Comparison of ENCODE assay signal across 9 mouse cellular contexts in genomic region chr12:73907079-73907672, GRCm38 (mm10). TPM values are rescaled to one million over a fixed set of nuclear protein-coding genes. Genes with fewer than 3 reads are reported as not detected.
A peak's percentile ranks its signal among the peaks of the same experiment; 100 is the strongest.
DNase-seq lines count a peak whose midpoint lies in the region; ATAC-seq and TF ChIP-seq lines count a peak whose summit lies in the region.
"Had no signal": no experiment of that assay in that cellular context is flagged by ENCODE, and none has a peak within 500 bp of the region (broad histone marks: within the 10 kb centered on the region; RNA-seq: fewer than 3 reads in every experiment).

No protein-coding gene starts in this region.

- H3K9ac ChIP-seq in heart, adult 2 months (ENCODE audit: low read depth, low read length) = peak overlapping the region; percentile 88
- peak overlapping the region; percentile 11; the same call in 1 of the 2 replicates for H3K9ac ChIP-seq in CH12.LX (ENCODE audit: insufficient read depth, low read depth)
- H3K9ac ChIP-seq in forebrain, embryonic 14.5 days (ENCODE audit: low read length) = peak overlapping the region; percentile 65

- no peak for TF ChIP-seq RAD21 in CH12.LX (IDR thresholded peaks at IDR 0.05; ENCODE audit: low read depth, low read length)

- under 1% methylated on average over 18 of the region's 18 CpGs for WGBS in heart, adult 2 months
- 2% methylated on average over 18 of the region's 18 CpGs for WGBS in forebrain, embryonic 14.5 days
- 7% methylated on average over 16 of the region's 18 CpGs for WGBS in macrophage (ENCODE audit: missing documents)

- no peak for DNase-seq in heart, adult 2 months
- no peak for DNase-seq in heart, postnatal 14 days
- no peak for DNase-seq in CH12.LX (ENCODE audit: extremely low read depth)
- DNase-seq in forebrain, embryonic 14.5 days (ENCODE audit: low spot score) = no peak
- no peak for DNase-seq in cerebellum, postnatal 14 days
- no peak for DNase-seq in urinary bladder, postnatal 4 days (ENCODE audit: low spot score in 2 of 2)
- DNase-seq in spleen, postnatal 10 days (ENCODE audit: low spot score in 2 of 2) = no peak

- intact Hi-C loops in heart, adult 2 months (cut with DNase I) = loop anchor here (5.0 to 10.0 kb wide), 2 partner anchors 62 to 115 kb away; no protein-coding TSS in a partner anchor
- intact Hi-C loops in heart, postnatal 14 days (cut with DNase I) = loop anchor here (5.0 kb wide), 1 partner anchor 115 kb away; no protein-coding TSS in a partner anchor

- no peaks in the 10 kb centered on the region for H3K27me3 ChIP-seq in heart, adult 2 months (ENCODE audit: control insufficient read depth, insufficient read depth, low read length)
- H3K27me3 ChIP-seq in CH12.LX (replicated peaks) = no peaks in the 10 kb centered on the region
- no peaks in the 10 kb centered on the region for H3K27me3 ChIP-seq in forebrain, embryonic 14.5 days (replicated peaks; ENCODE audit: control insufficient read depth, insufficient read depth, low read length)

- no peak for ATAC-seq in forebrain, embryonic 14.5 days

- dilution Hi-C loops in CH12.LX (cut with MboI; ENCODE audit: extremely low pct_ligation_motif_present, extremely low pct_unique_long_range_greater_than_20kb, low sequenced_read_pairs) = no loop called here

- in situ Hi-C loops in CH12.LX (cut with MboI; ENCODE audit: low pct_ligation_motif_present, low pct_unique_long_range_greater_than_20kb, low sequenced_read_pairs) = no loop called here

- peak overlapping the region; percentile 92 for H3K4me2 ChIP-seq in CH12.LX (ENCODE audit: insufficient read depth, low read depth, poor library complexity, severe bottlenecking)
- H3K4me2 ChIP-seq in forebrain, embryonic 14.5 days (ENCODE audit: low read length) = peak overlapping the region; percentile 62

- peaks cover 2% of the 10 kb centered on the region for H3K4me1 ChIP-seq in heart, adult 2 months (ENCODE audit: control insufficient read depth, insufficient read depth, low read length)
- peaks cover 7 to 39% of the 10 kb centered on the region in 2 experiments; a peak in 3 of 4 replicates for H3K4me1 ChIP-seq in CH12.LX (ENCODE audit: control insufficient read depth in 1 of 2, insufficient read depth in 2 of 2)
- peaks cover 16% of the 10 kb centered on the region; the same call in 1 of the 2 replicates for H3K4me1 ChIP-seq in forebrain, embryonic 14.5 days (ENCODE audit: control insufficient read depth, insufficient read depth, low read length)

- no peak for TF ChIP-seq EP300 in heart, adult 2 months (IDR thresholded peaks at IDR 0.05; ENCODE audit: insufficient read depth, low read depth, low read length)
- no peak for TF ChIP-seq EP300 in CH12.LX (IDR thresholded peaks at IDR 0.05; ENCODE audit: low read length)

- no peaks in the 10 kb centered on the region for H3K9me3 ChIP-seq in CH12.LX (replicated peaks; ENCODE audit: low read length)
- no peaks in the 10 kb centered on the region for H3K9me3 ChIP-seq in forebrain, embryonic 14.5 days (replicated peaks; ENCODE audit: control insufficient read depth, low read length)

- no peaks in the 10 kb centered on the region for H3K79me2 ChIP-seq in heart, adult 2 months (replicated peaks; ENCODE audit: control insufficient read depth, insufficient read depth, low read length)
- H3K79me2 ChIP-seq in CH12.LX (replicated peaks; ENCODE audit: control insufficient read depth, extremely low read depth, insufficient read depth, poor library complexity, severe bottlenecking) (peaks cover 19% of the 10 kb centered on the region), macrophage (ENCODE audit: inconsistent target) (peaks cover 37% of the 10 kb centered on the region)

- H3K27ac ChIP-seq in heart, adult 2 months = peak overlapping the region; percentile 99
- no peak overlapping the region for H3K27ac ChIP-seq in CH12.LX (ENCODE audit: insufficient read depth, low read depth)
- H3K27ac ChIP-seq in forebrain, embryonic 14.5 days (ENCODE audit: low read depth, low read length) = peak overlapping the region; percentile 71; the same call in 1 of the 2 replicates
- peak overlapping the region; percentile 71 for H3K27ac ChIP-seq in macrophage

- H3K4me3 ChIP-seq in heart, adult 2 months = peak overlapping the region; percentile 60
- peak overlapping the region; percentile 19 to 88 (median 52) for H3K4me3 ChIP-seq in CH12.LX (replicated peaks in 1 of 3; ENCODE audit: low read depth in 2 of 3, low read length in 2 of 3, poor library complexity in 1 of 3)
- H3K4me3 ChIP-seq in forebrain, embryonic 14.5 days (ENCODE audit: low read depth, low read length) = peak overlapping the region; percentile 96
- peak overlapping the region; percentile 32 for H3K4me3 ChIP-seq in macrophage (ENCODE audit: inconsistent target)

- TF ChIP-seq POLR2A in heart, adult 2 months (IDR thresholded peaks at IDR 0.05; ENCODE audit: insufficient read depth, low read depth, low read length) = no peak
- TF ChIP-seq POLR2A in CH12.LX (IDR thresholded peaks at IDR 0.05; ENCODE audit: low read depth, low read length) = no peak

- H3K36me3 ChIP-seq in heart, adult 2 months (ENCODE audit: control insufficient read depth, insufficient read depth, low read length) = peaks cover 12% of the 10 kb centered on the region
- H3K36me3 ChIP-seq in CH12.LX (replicated peaks in 1 of 2; ENCODE audit: control insufficient read depth in 1 of 2, insufficient read depth in 1 of 2, low read length in 1 of 2) = no peaks in the 10 kb centered on the region
- H3K36me3 ChIP-seq in forebrain, embryonic 14.5 days (ENCODE audit: control insufficient read depth, insufficient read depth, low read length) = no peaks in the 10 kb centered on the region
- H3K36me3 ChIP-seq in macrophage (ENCODE audit: inconsistent target) = no peaks in the 10 kb centered on the region

- TF ChIP-seq CTCF in heart, adult 2 months (IDR thresholded peaks at IDR 0.05) = no peak
- no peak for TF ChIP-seq CTCF in CH12.LX (conservative IDR thresholded peaks at IDR 0.05 in 1 of 2, IDR thresholded peaks at IDR 0.05 in 1 of 2; ENCODE audit: low read depth in 2 of 2, low read length in 2 of 2)

TF ChIP-seq in CH12.LX, 34 proteins besides CTCF, POLR2A, EP300 and RAD21:
- TF ChIP-seq IRF4 (IDR thresholded peaks at IDR 0.05; ENCODE audit: low read depth, low read length) (no peak), ELF1 (IDR thresholded peaks at IDR 0.05; ENCODE audit: low read depth, low read length) (no peak), MAX (IDR thresholded peaks at IDR 0.05; ENCODE audit: low read length) (no peak), JUN (IDR thresholded peaks at IDR 0.05; ENCODE audit: insufficient read depth, low read depth, low read length) (no peak), RCOR1 (conservative IDR thresholded peaks at IDR 0.05; ENCODE audit: low read depth, low read length) (no peak), ZNF384 (IDR thresholded peaks at IDR 0.05; ENCODE audit: low read depth, low read length) (no peak; the same call in 1 of the 2 replicates), JUND (conservative IDR thresholded peaks at IDR 0.05; ENCODE audit: low read depth, low read length) (no peak), SIN3A (IDR thresholded peaks at IDR 0.05; ENCODE audit: low read length) (no peak), CHD1 (IDR thresholded peaks at IDR 0.05; ENCODE audit: low read depth, low read length) (no peak), TCF12 (IDR thresholded peaks at IDR 0.05; ENCODE audit: low read depth, low read length) (no peak), MAZ (IDR thresholded peaks at IDR 0.05; ENCODE audit: low read depth, low read length) (no peak), NRF1 (IDR thresholded peaks at IDR 0.05; ENCODE audit: low read depth, low read length) (no peak), KAT2A (IDR thresholded peaks at IDR 0.05; ENCODE audit: insufficient replicate concordance, low read length) (no peak), ZMIZ1 (IDR thresholded peaks at IDR 0.05; ENCODE audit: low read depth, low read length) (no peak), TBP (conservative IDR thresholded peaks at IDR 0.05; ENCODE audit: low read depth, low read length) (no peak)

RNA-seq across cellular contexts. Expression of gene Hif1a, which starts 6.0 kb away (rescaled TPM):
- total RNA-seq in heart, adult 2 months (2021) = 10 to 100 TPM; 45.3 to 45.7 TPM
- polyA plus RNA-seq in heart, adult 2 months (2012; rRNA removed) = 18.0 and 35.1 TPM in 2 replicates
- total RNA-seq in heart, postnatal 14 days (2021) = 10 to 100 TPM; 64.3 to 64.7 TPM
- total RNA-seq in CH12.LX (2012; rRNA removed) (18.8 and 21.9 TPM in 2 replicates), CH12.LX (2014; rRNA removed) (50.1 and 52.4 TPM in 2 replicates)
- polyA plus RNA-seq in CH12.LX (2012; ENCODE audit: insufficient read length, low read depth) (26.2 and 30.3 TPM in 2 replicates), macrophage (2018) (50.9 to 56.8 TPM (median 56.0 TPM) in 3 replicates)
- polyA plus RNA-seq in forebrain, embryonic 14.5 days (2014; fragmentation: Nextera tagmentation; extraction: Ambion mirVana) = 87.2 and 95.6 TPM in 2 replicates
- total RNA-seq in macrophage (2018; cell fraction: chromatin; rRNA removed) = 100 to 1,000 TPM in 7 of 26 experiments, 10 to 100 TPM in 19; 48.1 to 256 (median 70.6) TPM
- total RNA-seq in macrophage (2018; cell fraction: cytosol; rRNA removed) = 100 to 1,000 TPM in 1 of 26 experiments, 10 to 100 TPM in 25; 39.8 to 115 (median 52.4) TPM
- total RNA-seq in macrophage (2018; cell fraction: nucleus; rRNA removed) = 100 to 1,000 TPM in 4 of 26 experiments, 10 to 100 TPM in 22; 52.9 to 161 (median 71.6) TPM

RNA-seq across cellular contexts. Expression of gene Gm49321, which starts 30.3 kb away (rescaled TPM):
- total RNA-seq in heart, adult 2 months (2021) = 1 to 10 TPM; 6.9 to 7.2 TPM
- not detected in 2 replicates for polyA plus RNA-seq in heart, adult 2 months (2012; rRNA removed)
- total RNA-seq in heart, postnatal 14 days (2021) = 1 to 10 TPM; 5.1 TPM
- total RNA-seq in CH12.LX (2012; rRNA removed) = 1.2 TPM in 1 of 2 replicates, not detected in the other
- total RNA-seq in CH12.LX (2014; rRNA removed) = not detected in 2 replicates
- polyA plus RNA-seq in CH12.LX (2012; ENCODE audit: insufficient read length, low read depth) = 3.0 TPM in 1 of 2 replicates, not detected in the other
- 13.6 and 19.3 TPM in 2 replicates for polyA plus RNA-seq in forebrain, embryonic 14.5 days (2014; fragmentation: Nextera tagmentation; extraction: Ambion mirVana)
- not detected for total RNA-seq in macrophage (2018; cell fraction: chromatin; rRNA removed)
- total RNA-seq in macrophage (2018; cell fraction: cytosol; rRNA removed) = under 1 TPM in 2 of 26 experiments, not detected in 24; 0.50 to 0.78 TPM
- total RNA-seq in macrophage (2018; cell fraction: nucleus; rRNA removed) = not detected
- not detected in 3 replicates for polyA plus RNA-seq in macrophage (2018)
- polyA plus RNA-seq: gonadal fat pad, adult 2 months had no signal

RNA-seq across cellular contexts. Expression of gene Snapc1, which starts 57.1 kb away (rescaled TPM):
- total RNA-seq in heart, adult 2 months (2021) = 10 to 100 TPM; 10.9 to 12.8 TPM
- polyA plus RNA-seq in heart, adult 2 months (2012; rRNA removed) = 5.0 and 8.6 TPM in 2 replicates
- total RNA-seq in heart, postnatal 14 days (2021) = 10 to 100 TPM; 10.8 to 10.9 TPM
- total RNA-seq in CH12.LX (2012; rRNA removed) (9.7 and 13.3 TPM in 2 replicates), CH12.LX (2014; rRNA removed) (7.7 TPM in 2 replicates)
- polyA plus RNA-seq in CH12.LX (2012; ENCODE audit: insufficient read length, low read depth) (19.7 and 24.0 TPM in 2 replicates), macrophage (2018) (7.9 to 11.0 TPM (median 8.6 TPM) in 3 replicates)
- polyA plus RNA-seq in forebrain, embryonic 14.5 days (2014; fragmentation: Nextera tagmentation; extraction: Ambion mirVana) = 26.0 and 38.4 TPM in 2 replicates
- 10 to 100 TPM; 12.3 to 58.5 (median 35.5) TPM for total RNA-seq in macrophage (2018; cell fraction: chromatin; rRNA removed)
- 1 to 10 TPM; 4.8 to 9.6 (median 6.0) TPM for total RNA-seq in macrophage (2018; cell fraction: cytosol; rRNA removed)
- 10 to 100 TPM in 23 of 26 experiments, 1 to 10 TPM in 3; 6.8 to 35.3 (median 16.5) TPM for total RNA-seq in macrophage (2018; cell fraction: nucleus; rRNA removed)

Comparison
In these comparisons a context has a peak if more than half of its experiments do, and no peak if none do; other contexts are left out.
1. H3K4me3 ChIP-seq: peak in every context shown above with its lines; median percentile 96 in forebrain, embryonic 14.5 days; 60 in heart, adult 2 months; 52 in CH12.LX; 32 in macrophage.
2. H3K9ac ChIP-seq: peak in every context shown above with its lines; median percentile 88 in heart, adult 2 months; 65 in forebrain, embryonic 14.5 days; 11 in CH12.LX.